Mouse (Mus musculus): ENCODE measurements at regions not wholly inside any gene's neighbourhood (a gene's known extent, or its start where the extent isn't known, plus 50 kb on each side); places are given as distances from the start of the nearest gene placed in this dataset.

GRCm38 (mm10) chr15:18608533-18608932 lies 210.2 kb upstream of the Cdh10 start:
- no peak overlapping the region for H3K27ac ChIP-seq (ENCODE audit: low read depth, low read length)
- no peaks in the 10 kb centered on the region for H3K27me3 ChIP-seq (ENCODE audit: control insufficient read depth, insufficient read depth, low read length)
- no peak overlapping the region for H3K4me3 ChIP-seq (ENCODE audit: low read depth, low read length)
- no peaks in the 10 kb centered on the region for H3K4me1 ChIP-seq (replicated peaks; ENCODE audit: control insufficient read depth, insufficient read depth, low read length)
- no peaks in the 10 kb centered on the region for H3K36me3 ChIP-seq (ENCODE audit: control insufficient read depth, insufficient read depth, low read length)
- no peak for ATAC-seq (ENCODE audit: low FRiP score)
- no peak overlapping the region for H3K9ac ChIP-seq (ENCODE audit: low read depth, low read length)
- H3K4me2 ChIP-seq (replicated peaks; ENCODE audit: low read depth, low read length): no peak overlapping the region
- no peaks in the 10 kb centered on the region for H3K9me3 ChIP-seq (ENCODE audit: control insufficient read depth, low read length)
- no peak for DNase-seq (ENCODE audit: low spot score)
- WGBS: 81% methylated on average over 2 of the region's 2 CpGs

GRCm38 (mm10) chr15:18623692-18624281 lies 195.0 kb upstream of the Cdh10 start:
- no peak overlapping the region for H3K9ac ChIP-seq (ENCODE audit: low read depth, low read length)
- WGBS: 84% methylated on average over 6 of the region's 6 CpGs
- H3K27me3 ChIP-seq (ENCODE audit: control insufficient read depth, insufficient read depth, low read length): no peaks in the 10 kb centered on the region
- no peak overlapping the region for H3K4me3 ChIP-seq (ENCODE audit: low read depth, low read length)
- no peak overlapping the region for H3K27ac ChIP-seq (ENCODE audit: low read depth, low read length)
- no peaks in the 10 kb centered on the region for H3K9me3 ChIP-seq (ENCODE audit: control insufficient read depth, low read length)
- H3K36me3 ChIP-seq (ENCODE audit: control insufficient read depth, insufficient read depth, low read length): no peaks in the 10 kb centered on the region
- no peaks in the 10 kb centered on the region for H3K4me1 ChIP-seq (replicated peaks; ENCODE audit: control insufficient read depth, insufficient read depth, low read length)
- no peak overlapping the region for H3K4me2 ChIP-seq (replicated peaks; ENCODE audit: low read depth, low read length)
- ATAC-seq (ENCODE audit: low FRiP score) (peak; percentile 67), DNase-seq (ENCODE audit: low spot score) (peak; percentile 1)

- H3K27ac ChIP-seq (ENCODE audit: low read depth, low read length): no peak overlapping the region
- ATAC-seq (ENCODE audit: low FRiP score) (no peak), DNase-seq (ENCODE audit: low spot score) (no peak)
- no peaks in the 10 kb centered on the region for H3K27me3 ChIP-seq (ENCODE audit: control insufficient read depth, insufficient read depth, low read length)
- H3K9ac ChIP-seq (ENCODE audit: low read depth, low read length): no peak overlapping the region
- WGBS: 89% methylated on average over 3 of the region's 3 CpGs
- H3K4me1 ChIP-seq (replicated peaks; ENCODE audit: control insufficient read depth, insufficient read depth, low read length): no peaks in the 10 kb centered on the region
- H3K4me3 ChIP-seq (ENCODE audit: low read depth, low read length): no peak overlapping the region
- H3K4me2 ChIP-seq (replicated peaks; ENCODE audit: low read depth, low read length): no peak overlapping the region
- H3K36me3 ChIP-seq (ENCODE audit: control insufficient read depth, insufficient read depth, low read length): no peaks in the 10 kb centered on the region
- no peaks in the 10 kb centered on the region for H3K9me3 ChIP-seq (ENCODE audit: control insufficient read depth, low read length)
Observed at GRCm38 (mm10) chr15:18624956-18625355, 193.8 kb upstream of the Cdh10 start.

- Histone ChIP-seq H3K27ac (ENCODE audit: low read depth, low read length) (no peak overlapping the region), H3K27me3 (ENCODE audit: control insufficient read depth, insufficient read depth, low read length) (no peaks in the 10 kb centered on the region), H3K9me3 (ENCODE audit: control insufficient read depth, low read length) (no peaks in the 10 kb centered on the region), H3K36me3 (ENCODE audit: control insufficient read depth, insufficient read depth, low read length) (no peaks in the 10 kb centered on the region), H3K4me1 (replicated peaks; ENCODE audit: control insufficient read depth, insufficient read depth, low read length) (no peaks in the 10 kb centered on the region), H3K4me2 (replicated peaks; ENCODE audit: low read depth, low read length) (no peak overlapping the region), H3K4me3 (ENCODE audit: low read depth, low read length) (no peak overlapping the region), H3K9ac (ENCODE audit: low read depth, low read length) (no peak overlapping the region)
- DNase-seq (ENCODE audit: low spot score): no peak
- ATAC-seq (ENCODE audit: low FRiP score): no peak
- 82% methylated on average over 2 of the region's 2 CpGs for WGBS
Observed at GRCm38 (mm10) chr15:18626961-18627360, 191.8 kb upstream of the Cdh10 start.
